Mouse (Mus musculus) lung, postnatal 25 days (tissue): ENCODE measurements around the gene Cmtm3.

Experiments
- DNase-seq: peaks from one replicate; pipeline ENCODE4 v3.0.0; 2022; ENCODE audit warnings: low spot score

The Cmtm3 gene

GRCm38 (mm10) chr8:104383296-104383695 lies 44.1 kb downstream of the Cmtm3 start:
- DNase-seq: no peak

- peak; percentile 76 for DNase-seq
Measured at GRCm38 (mm10) chr8:104383977-104384376, 44.8 kb downstream of the Cmtm3 start.

DNA sequence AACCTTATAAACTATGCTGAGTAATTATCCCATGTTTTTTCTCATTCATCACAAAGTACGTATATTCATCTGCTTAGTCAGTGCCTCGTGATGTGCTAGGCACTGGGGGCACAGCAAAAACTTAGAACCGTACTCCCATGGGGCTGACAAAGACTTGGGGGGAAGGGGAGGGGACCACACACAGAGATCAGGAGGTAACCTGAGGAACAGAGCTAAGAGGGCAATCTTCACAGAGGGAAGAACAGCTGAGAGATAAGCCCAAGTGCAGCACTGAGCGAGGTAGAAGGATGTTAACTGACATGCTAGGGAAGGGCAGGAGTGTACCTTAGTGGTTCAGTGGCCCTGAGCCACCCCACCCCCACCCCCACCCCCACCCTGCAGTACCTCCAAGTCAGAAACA lies 47.5 kb downstream of the Cmtm3 start:
- no peak for DNase-seq

DNA sequence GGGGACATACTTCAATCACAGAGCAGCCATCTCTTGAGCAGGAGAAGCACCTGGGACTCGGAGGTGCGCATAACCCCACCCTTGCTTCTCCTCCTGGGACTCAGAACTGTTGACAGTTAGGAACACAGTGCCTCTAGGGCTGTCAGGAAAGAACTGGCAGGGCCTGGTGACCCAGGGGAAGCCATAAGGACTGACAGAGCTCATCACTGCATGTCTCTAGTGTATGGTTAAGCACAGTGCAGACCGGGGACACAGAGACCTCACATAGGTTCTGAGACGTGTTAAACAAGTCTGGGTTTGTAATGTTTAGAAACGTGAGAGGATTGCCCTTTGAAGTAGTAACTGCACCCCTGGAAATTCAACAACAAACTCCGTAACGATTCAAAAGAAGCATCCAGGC lies 48.3 kb downstream of the Cmtm3 start:
- no peak for DNase-seq

DNA sequence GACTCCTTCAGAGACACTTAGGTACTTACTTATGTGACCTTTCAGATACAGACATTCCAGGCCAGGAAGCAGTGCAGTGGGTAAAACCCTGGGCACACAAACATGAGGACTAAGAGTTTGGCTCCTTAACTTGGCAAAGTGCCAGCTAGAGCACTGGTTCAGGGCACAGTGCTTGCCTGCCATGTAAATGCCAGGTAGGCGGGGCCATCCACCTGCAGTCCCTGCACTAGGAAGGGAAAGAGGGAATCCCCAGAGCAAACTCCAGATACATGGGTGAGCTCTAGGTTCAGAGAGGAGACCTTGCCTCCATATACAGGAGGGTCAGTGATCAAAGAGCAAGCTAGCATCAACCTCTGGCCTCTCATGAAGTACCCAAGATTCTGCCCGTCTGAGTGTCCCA lies 48.8 kb downstream of the Cmtm3 start:
- DNase-seq: peak; percentile 49

DNA sequence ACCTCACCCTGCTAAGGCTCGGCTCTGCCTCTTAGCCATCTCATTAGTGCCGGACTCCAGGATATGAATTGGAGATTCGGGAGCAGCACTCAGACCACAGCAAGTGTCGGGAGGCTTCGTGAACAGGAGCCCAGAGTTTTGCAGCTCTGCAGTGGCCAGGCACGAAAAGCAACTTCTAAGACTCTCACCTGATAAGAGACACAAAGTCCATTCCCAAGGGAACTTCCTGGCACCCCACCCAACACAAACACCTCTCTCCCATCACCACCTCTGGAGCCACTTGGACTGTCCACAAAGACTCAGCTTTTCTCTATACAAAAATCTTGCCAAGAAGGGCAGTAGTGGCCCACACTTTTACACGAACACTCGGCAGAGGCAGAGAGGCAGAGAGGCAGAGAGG lies 51.0 kb downstream of the Cmtm3 start:
- DNase-seq: no peak

DNA sequence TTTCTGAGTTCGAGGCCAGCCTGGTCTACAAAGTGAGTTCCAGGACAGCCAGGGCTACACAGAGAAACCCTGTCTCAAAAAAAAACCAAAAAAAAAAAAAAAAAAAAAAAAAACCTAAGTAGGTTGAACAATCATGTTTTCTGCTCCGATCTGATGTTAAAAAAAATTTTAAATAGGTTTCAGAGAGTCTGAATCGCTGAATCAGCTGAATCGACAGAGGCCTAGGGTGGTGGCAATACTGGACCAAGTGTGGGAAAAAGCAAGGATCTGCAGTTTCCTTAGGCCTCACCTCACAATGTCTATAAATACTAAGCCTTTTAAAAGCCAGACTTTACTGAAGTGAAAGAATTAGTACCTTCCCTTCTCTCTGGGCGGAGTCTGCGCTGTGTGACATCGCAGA lies 53.9 kb downstream of the Cmtm3 start:
- no peak for DNase-seq

DNA sequence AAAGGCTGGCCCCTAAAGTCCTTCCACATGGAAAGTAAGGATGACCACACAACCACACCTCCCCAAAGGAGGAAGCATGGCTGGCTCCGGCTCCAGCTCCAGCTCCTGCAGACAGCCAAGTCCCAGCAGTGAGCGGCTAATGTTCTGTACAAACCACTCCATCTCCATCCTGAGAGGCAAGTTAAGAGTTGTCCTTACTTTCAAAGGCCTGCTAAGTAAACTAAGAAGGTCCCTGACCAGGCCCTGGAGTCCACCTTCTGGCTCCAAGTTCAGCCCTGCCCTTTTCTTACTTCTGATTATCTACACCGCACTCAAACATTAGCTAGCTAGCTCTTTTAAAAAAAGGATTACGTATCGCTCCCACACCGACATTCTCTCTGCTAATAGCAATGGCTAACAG lies 54.6 kb downstream of the Cmtm3 start:
- DNase-seq: peak; percentile 79

DNA sequence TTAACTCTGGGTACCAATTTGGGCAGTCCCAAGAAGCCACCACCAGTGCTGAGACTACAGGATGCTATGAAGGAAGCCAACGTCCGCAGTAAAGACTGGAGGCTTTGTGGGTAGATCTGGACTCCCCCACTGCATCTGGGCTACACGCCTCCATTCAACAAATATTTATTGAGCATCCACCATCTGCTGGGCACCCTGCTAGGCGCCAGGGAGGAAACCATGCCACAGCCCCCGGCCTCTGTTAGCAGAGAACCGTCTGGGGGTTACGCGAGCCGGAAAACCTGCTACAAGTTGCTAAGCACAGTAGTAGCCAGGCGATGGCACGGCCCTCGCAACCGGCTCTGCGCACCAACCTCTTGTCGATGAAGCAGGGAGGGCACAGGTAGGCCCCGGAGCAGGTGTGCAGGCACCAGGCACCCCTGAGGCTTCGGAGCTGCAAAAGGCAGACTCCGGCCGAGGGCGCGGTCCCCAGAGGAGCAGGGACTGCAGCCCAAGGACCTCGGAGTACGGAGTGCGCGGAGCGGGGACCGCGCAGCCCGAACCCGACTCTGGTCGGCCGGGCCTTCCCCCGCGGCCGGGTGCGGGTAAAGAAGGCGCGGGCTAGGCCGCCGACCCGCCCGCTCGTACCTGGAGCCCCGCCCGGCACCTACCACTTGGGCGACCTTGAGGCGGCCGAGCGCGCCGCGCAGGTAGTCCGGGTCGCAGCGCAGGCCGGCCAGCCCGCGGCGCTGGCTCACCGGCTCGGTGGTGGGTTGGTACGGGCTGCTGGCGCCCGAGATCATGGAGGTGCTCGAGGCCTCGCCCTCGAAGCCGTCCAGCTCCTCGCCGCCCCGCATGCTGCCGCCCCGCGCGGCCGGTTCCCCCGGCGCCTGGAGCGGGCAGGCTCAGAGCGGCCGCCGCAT lies 55.8 kb downstream of the Cmtm3 start:
- DNase-seq: peak; percentile 28

GRCm38 (mm10) chr8:104395703-104396357 lies 56.6 kb downstream of the Cmtm3 start, which contains the start of gene Cmtm4:
TSS of gene Cmtm4 (minus strand) at chr8:104395807.
- peak; percentile 47 for DNase-seq
